Mouse (Mus musculus): ENCODE data around the gene Slc9a9.

DNA sequence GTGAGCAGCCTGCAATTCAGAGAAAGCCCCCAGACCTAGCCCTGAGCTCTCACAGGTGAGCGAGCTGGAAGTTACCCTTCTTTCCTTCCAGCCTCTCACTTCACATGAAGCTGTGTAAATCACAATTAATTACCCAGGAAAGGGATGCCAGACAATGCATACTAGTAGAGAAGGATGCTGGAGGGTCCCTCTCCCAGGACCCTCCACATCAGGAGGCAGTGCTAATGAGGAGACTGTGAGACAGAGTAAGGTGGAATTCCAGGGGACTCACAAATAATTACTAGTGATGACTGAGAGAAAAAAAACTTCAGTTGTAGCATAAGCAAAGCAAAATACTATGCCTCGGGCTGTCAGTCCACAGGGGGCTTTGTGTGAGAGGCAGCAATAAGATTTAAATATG lies 492.0 kb downstream of the Slc9a9 start:
- TF ChIP-seq CTCF (IDR thresholded peaks at IDR 0.05; ENCODE audit: low read depth) (no peak), EP300 (IDR thresholded peaks at IDR 0.05; ENCODE audit: low read depth) (no peak)
